Mouse (Mus musculus): ENCODE data around the gene Mapk3.

DNA sequence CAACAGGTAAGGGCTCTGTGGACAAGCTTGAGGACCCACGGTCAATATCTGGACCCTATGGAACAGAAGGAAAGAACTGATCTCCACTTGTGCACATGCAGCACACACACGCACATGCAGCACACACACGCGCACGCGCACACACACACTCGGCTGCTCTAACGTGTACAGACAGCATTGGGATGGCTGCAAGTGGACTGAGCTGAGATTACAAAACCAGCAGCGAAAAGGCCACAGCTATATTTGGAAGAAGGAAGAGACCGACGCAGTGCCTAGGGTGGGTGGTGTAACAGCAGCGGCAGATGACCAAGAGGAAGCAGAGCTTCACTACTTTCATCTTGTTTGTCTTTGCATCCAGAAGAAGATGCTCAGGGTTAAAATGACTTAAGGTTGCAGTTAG is 13.3 kb upstream of the Mapk3 start:
- no peak for TF ChIP-seq CTCF (IDR thresholded peaks at IDR 0.05; ENCODE audit: extremely low read depth, insufficient read length, insufficient replicate concordance, low read depth, low read length)
- no peak for TF ChIP-seq POLR2A (IDR thresholded peaks at IDR 0.05; ENCODE audit: low read depth, low read length)

All from small intestine, adult 2 months (tissue).